Mouse (Mus musculus) hindbrain, postnatal 0 days (tissue): ENCODE data around the gene Zmynd8. TPM values are rescaled to one million over a fixed set of nuclear protein-coding genes. Genes with fewer than 3 reads are reported as not detected.

Experiments used
- ATAC-seq: fragments of 200-750 bp; cut with Nextera tagmentation; 2 replicates; pipeline ENCODE4 v1.8.0; 2017; ENCODE audit warnings: mild to moderate bottlenecking, moderate TSS enrichment, moderate library complexity
- DNase-seq: peaks from one replicate; pipeline ENCODE4 v3.0.0-alpha.2; 2015; ENCODE audit warnings: low spot score
- H3K27ac ChIP-seq: fragments of 300-500 bp; sonication (generic); 2 replicates; pipeline ENCODE4 v1.5.1; 2014; ENCODE audit warnings: mild to moderate bottlenecking
- H3K27me3 ChIP-seq: fragments of 300-500 bp; sonication (generic); 2 replicates; pipeline ENCODE4 v1.6.1; 2014; ENCODE audit warnings: low read length, mixed read lengths; ENCODE audit not compliant: insufficient read depth
- H3K36me3 ChIP-seq: fragments of 300-500 bp; sonication (generic); 2 replicates; pipeline ENCODE4 v1.6.1; 2014; ENCODE audit warnings: low read length, mixed read lengths; ENCODE audit not compliant: insufficient read depth
- H3K4me1 ChIP-seq: fragments of 300-500 bp; sonication (generic); 2 replicates; pipeline ENCODE4 v1.6.1; 2014; ENCODE audit warnings: antibody characterized with exemption, low read length, mixed read lengths; ENCODE audit not compliant: insufficient read depth
- H3K4me2 ChIP-seq: fragments of 300-500 bp; sonication (generic); 2 replicates; pipeline ENCODE4 v1.6.1; 2014; ENCODE audit warnings: low read depth, mild to moderate bottlenecking, low read length, moderate library complexity, mixed read lengths
- H3K4me3 ChIP-seq: fragments of 300-500 bp; sonication (generic); 2 replicates; pipeline ENCODE4 v1.5.1; 2014; ENCODE audit warnings: low read length
- H3K9ac ChIP-seq: fragments of 300-500 bp; sonication (generic); replicated peaks from 2 replicates; pipeline ENCODE4 v1.6.1; 2014; ENCODE audit warnings: mild to moderate bottlenecking, low read length, moderate library complexity, mixed read lengths
- H3K9me3 ChIP-seq: fragments of 300-500 bp; sonication (generic); 2 replicates; pipeline ENCODE4 v1.6.1; 2016; ENCODE audit warnings: low read length, mixed read lengths
- CTCF ChIP-seq: IDR thresholded peaks from 2 replicates; pipeline ENCODE4 v1.5.1; 2016; ENCODE audit warnings: antibody characterized with exemption, control low read depth, low read depth
- WGBS: fragments of 180-500 bp; shearing (Covaris S2); extraction: QIAGEN DNeasy Blood & Tissue Kit; methylation state at CpG from one replicate; pipeline ENCODE4 v1.1.7; 2014; 5-methylcytosine and 5-hydroxymethylcytosine counted together
- microRNA-seq, 2 experiments: library from miRNA; unstranded; fragments of <30 nt; microRNA quantifications; one replicate each; pipeline ENCODE4; 2016
- polyA plus RNA-seq: library from polyadenylated mRNA; unstranded; fragments of >200 nt; fragmentation: Nextera tagmentation; extraction: Ambion mirVana; gene quantifications from 2 replicates; pipeline ENCODE4 v1.2.1, GENCODE M21; 2015
- total RNA-seq: library from RNA; depleted of rRNA; stranded (reverse); fragments of >200 nt; gene quantifications from 2 replicates; pipeline ENCODE4 v1.2.3, GENCODE M21; 2014; rRNA removed

Gene Zmynd8
- total and polyA plus RNA-seq, 2 experiments from 2014 or later = 46.8 to 53.0 TPM

GRCm38 (mm10) chr2:165745306-165746098 lies 153.3 kb downstream of the Zmynd8 start:
- 53% methylated on average over 17 of the region's 18 CpGs for WGBS
- TF ChIP-seq CTCF = no peak
- H3K9me3 ChIP-seq = no peaks in the 10 kb centered on the region
- no peak overlapping the region for H3K4me2 ChIP-seq
- peak; percentile 43 for DNase-seq
- no peaks in the 10 kb centered on the region for H3K27me3 ChIP-seq
- H3K27ac ChIP-seq = no peak overlapping the region
- no peak overlapping the region for H3K4me3 ChIP-seq
- no peaks in the 10 kb centered on the region for H3K36me3 ChIP-seq
- H3K9ac ChIP-seq = no peak overlapping the region
- ATAC-seq = no peak
- peaks cover 6% of the 10 kb centered on the region; the same call in 1 of the 2 replicates for H3K4me1 ChIP-seq

- H3K9ac ChIP-seq = no peak overlapping the region
- no peak for ATAC-seq
- TF ChIP-seq CTCF = no peak
- no peak overlapping the region for H3K27ac ChIP-seq
- no peaks in the 10 kb centered on the region for H3K36me3 ChIP-seq
- WGBS = 22% methylated on average over 21 of the region's 21 CpGs
- peaks cover 6% of the 10 kb centered on the region; the same call in 1 of the 2 replicates for H3K4me1 ChIP-seq
- H3K4me2 ChIP-seq = no peak overlapping the region
- H3K9me3 ChIP-seq = no peaks in the 10 kb centered on the region
- DNase-seq = no peak
- H3K4me3 ChIP-seq = no peak overlapping the region
- H3K27me3 ChIP-seq = no peaks in the 10 kb centered on the region
Observed at GRCm38 (mm10) chr2:165742210-165742786, 156.5 kb downstream of the Zmynd8 start.

GRCm38 (mm10) chr2:165741526-165742050 lies 157.2 kb downstream of the Zmynd8 start:
- TF ChIP-seq CTCF = no peak

GRCm38 (mm10) chr2:165740982-165741381 lies 157.8 kb downstream of the Zmynd8 start:
- Histone ChIP-seq H3K36me3 (no peaks in the 10 kb centered on the region), H3K4me2 (no peak overlapping the region), H3K4me1 (peaks cover 5% of the 10 kb centered on the region; the same call in 1 of the 2 replicates), H3K4me3 (no peak overlapping the region), H3K9ac (no peak overlapping the region), H3K9me3 (no peaks in the 10 kb centered on the region), H3K27me3 (no peaks in the 10 kb centered on the region), H3K27ac (no peak overlapping the region)
- DNase-seq = peak; percentile 10
- no peak for ATAC-seq
- TF ChIP-seq CTCF = no peak
- WGBS = 23% methylated on average over 9 of the region's 9 CpGs

More at GRCm38 (mm10) chr2:165741526-165742050, 157.2 kb downstream of the Zmynd8 start:
- no peak overlapping the region for H3K27ac ChIP-seq
- no peak overlapping the region for H3K4me3 ChIP-seq
- 36% methylated on average over 11 of the region's 11 CpGs for WGBS
- ATAC-seq (no peak), DNase-seq (no peak)
- no peaks in the 10 kb centered on the region for H3K36me3 ChIP-seq
- H3K9me3 ChIP-seq = no peaks in the 10 kb centered on the region
- no peak overlapping the region for H3K4me2 ChIP-seq
- no peak overlapping the region for H3K9ac ChIP-seq
- peaks cover 6% of the 10 kb centered on the region; the same call in 1 of the 2 replicates for H3K4me1 ChIP-seq
- H3K27me3 ChIP-seq = no peaks in the 10 kb centered on the region

- 37% methylated on average over 4 of the region's 5 CpGs for WGBS
- no peak for ATAC-seq
Observed at GRCm38 (mm10) chr2:165740381-165740780, 158.4 kb downstream of the Zmynd8 start.

GRCm38 (mm10) chr2:165736297-165736696 lies 162.5 kb downstream of the Zmynd8 start:
- H3K9me3 ChIP-seq = no peaks in the 10 kb centered on the region
- TF ChIP-seq CTCF = no peak
- no peak overlapping the region for H3K9ac ChIP-seq
- 52% methylated on average over 2 of the region's 2 CpGs for WGBS
- no peak for DNase-seq
- ATAC-seq = no peak
- no peak overlapping the region for H3K4me2 ChIP-seq
- no peak overlapping the region for H3K4me3 ChIP-seq
- no peaks in the 10 kb centered on the region for H3K27me3 ChIP-seq
- H3K27ac ChIP-seq = no peak overlapping the region
- no peaks in the 10 kb centered on the region for H3K36me3 ChIP-seq
- H3K4me1 ChIP-seq = no peaks in the 10 kb centered on the region

More at GRCm38 (mm10) chr2:165740381-165740780, 158.4 kb downstream of the Zmynd8 start:
- H3K27me3 ChIP-seq = no peaks in the 10 kb centered on the region
- H3K27ac ChIP-seq = no peak overlapping the region
- H3K4me1 ChIP-seq = no peaks in the 10 kb centered on the region
- no peak overlapping the region for H3K9ac ChIP-seq
- no peak for TF ChIP-seq CTCF
- no peaks in the 10 kb centered on the region for H3K36me3 ChIP-seq
- no peak overlapping the region for H3K4me2 ChIP-seq
- no peaks in the 10 kb centered on the region for H3K9me3 ChIP-seq
- DNase-seq = no peak
- H3K4me3 ChIP-seq = no peak overlapping the region

Small RNA genes lying within 50 kb of the gene (microRNA-seq; reads per million reads assigned to microRNA genes)
- 0 reads per million in 2 experiments for gene Gm22692

Other genes starting within 250 kb of the Zmynd8 start
- 28.3 and 29.2 TPM in 2 replicates for gene Ncoa3, start 93.6 kb upstream of the Zmynd8 start, total RNA-seq
- gene Ncoa3, start 93.6 kb upstream of the Zmynd8 start, polyA plus RNA-seq = 10.7 and 10.8 TPM in 2 replicates